Mouse (Mus musculus) embryonic stem cell, embryonic (primary cell): Measurements from ENCODE around the gene C77080.

Experiments
- CTCF ChIA-PET, 4 experiments: fragments of 300-600 bp in 2 of 4; fragments of 350-600 bp in 2 of 4; sonication (Branson Sonifier 250); formaldehyde crosslinking; loops; one replicate each; lab custom pipeline; 2022; ENCODE audit warnings: inconsistent platforms in 2 of 4; lab: Charles Lee
- POLR2A ChIA-PET, 4 experiments: fragments of 300-600 bp in 2 of 4; fragments of 350-600 bp in 2 of 4; sonication (Branson Sonifier 250); formaldehyde crosslinking; loops; one replicate each; lab custom pipeline; 2022; ENCODE audit warnings: antibody characterized with exemption in 4 of 4, inconsistent platforms in 1 of 4; lab: Charles Lee

C77080 gene

GRCm38 (mm10) chr4:129286001-129286682 is 24.9 kb upstream of the C77080 start:
- ChIA-PET CTCF (interaction anchor here in 3 of 4 experiments (0.5 to 3.9 kb wide), 8 partner anchors 10 to 1247 kb away, joined by 3 to 22 read pairs (median 4); no protein-coding TSS in a partner anchor), POLR2A (interaction anchor here in 3 of 4 experiments (0.5 to 27.3 kb wide), 22 partner anchors 9 to 228 kb away, joined by 3 to 320 read pairs (median 4); partner anchors contain the start of genes S100pbp (in 2 of the 3), Yars (in 2 of the 3), Bsdc1 (in 1 of the 3) and Rnf19b (in 1 of the 3))

DNA sequence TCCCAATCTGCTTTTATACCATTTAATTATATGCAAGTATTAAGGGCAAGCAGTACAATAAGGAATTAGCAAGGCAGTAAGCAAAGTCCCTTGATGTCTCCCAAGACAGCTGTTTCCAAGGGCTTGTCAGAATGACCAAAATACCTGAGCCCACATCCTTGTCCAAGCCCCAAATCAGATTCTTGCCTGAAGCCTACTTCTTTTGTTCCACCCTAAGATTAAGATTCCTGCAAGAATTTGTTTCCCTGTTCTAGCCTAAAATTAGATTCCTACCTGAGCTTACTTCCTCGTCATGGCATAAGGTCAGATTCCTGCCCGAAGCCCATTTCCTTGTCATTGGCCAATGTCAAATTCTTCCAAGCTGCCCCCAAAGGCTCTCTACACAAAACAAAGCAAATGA is 23.5 kb upstream of the C77080 start:
- ChIA-PET POLR2A (interaction anchor here in 3 of 4 experiments (0.6 to 27.3 kb wide), 8 partner anchors 9 to 103 kb away, joined by 3 to 320 read pairs (median 3); no protein-coding TSS in a partner anchor), CTCF (interaction anchor here in 2 of 4 experiments (2.5 to 3.9 kb wide), 2 partner anchors 8 to 9 kb away, joined by 9 to 22 read pairs; no protein-coding TSS in a partner anchor)

DNA sequence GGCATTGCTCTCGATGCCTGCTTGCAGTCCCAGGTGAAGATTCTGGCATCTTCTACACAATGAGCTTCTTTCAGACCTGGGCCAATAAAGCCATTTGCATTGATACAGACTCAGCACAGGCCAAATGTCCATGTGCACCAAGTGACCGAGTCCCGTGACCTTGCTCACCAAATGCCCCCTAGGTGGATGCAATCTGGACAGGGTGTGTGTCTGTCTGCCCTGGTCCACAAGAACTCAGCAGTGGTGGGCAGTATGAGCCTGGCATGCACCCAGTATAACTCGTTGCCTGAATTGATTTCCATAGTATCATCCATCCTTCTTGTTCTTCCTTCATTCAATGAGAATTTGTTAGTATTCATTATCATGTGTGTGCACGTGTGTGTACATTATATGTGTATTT is 22.0 kb upstream of the C77080 start:
- CTCF ChIA-PET, result interaction anchor here in 1 of 4 experiments (1.0 kb wide), 1 partner anchor 172 kb away, joined by 3 read pairs; no protein-coding TSS in a partner anchor
- POLR2A ChIA-PET, result interaction anchor here in 2 of 4 experiments (0.9 to 27.3 kb wide), 5 partner anchors 10 to 225 kb away, joined by 3 to 320 read pairs (median 4); partner anchors contain the start of gene Rnf19b (in 1 of the 2)

GRCm38 (mm10) chr4:129282786-129283185 is 21.6 kb upstream of the C77080 start:
- CTCF ChIA-PET, result interaction anchor here in 1 of 4 experiments (1.0 kb wide), 1 partner anchor 172 kb away, joined by 3 read pairs; no protein-coding TSS in a partner anchor
- POLR2A ChIA-PET, result interaction anchor here in 2 of 4 experiments (0.6 to 27.3 kb wide), 7 partner anchors 10 to 434 kb away, joined by 3 to 320 read pairs (median 3); partner anchors contain the start of gene Rnf19b (in 1 of the 2)

DNA sequence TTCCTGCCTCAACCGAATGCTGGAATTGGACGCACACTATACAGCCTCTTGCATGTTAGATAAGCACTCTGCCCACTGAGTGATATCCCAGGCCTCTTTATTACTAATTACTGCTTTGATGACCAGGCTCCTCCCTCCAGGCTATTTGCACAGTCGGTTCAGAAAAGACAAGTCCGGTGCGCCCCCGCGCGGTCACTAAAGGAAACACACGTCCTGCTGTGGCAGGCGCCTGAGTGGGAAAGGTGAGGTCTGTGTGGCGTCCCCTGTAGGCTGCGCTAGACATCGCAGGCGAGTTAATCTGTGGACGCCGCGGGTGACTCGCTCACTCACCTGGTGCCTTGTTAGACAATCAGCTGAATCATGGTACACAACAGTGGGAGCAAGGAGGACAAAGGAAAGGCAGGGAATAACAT is 15.3 kb upstream of the C77080 start:
- ChIA-PET POLR2A (interaction anchor here (0.6 to 53.2 kb wide), 57 partner anchors 9 to 364 kb away, joined by 3 to 2422 read pairs (median 4); partner anchors contain the start of genes C77080 (in 2 of the 4), S100pbp (in 2 of the 4), Yars (in 2 of the 4) and Bsdc1 (in 1 of the 4)), CTCF (interaction anchor here (0.5 to 3.8 kb wide), 81 partner anchors 8 to 332 kb away, joined by 3 to 45 read pairs (median 4); partner anchors contain the start of genes C77080 (in 2 of the 4), Ak2 (in 1 of the 4), Bsdc1 (in 1 of the 4) and Fndc5 (in 1 of the 4))

DNA sequence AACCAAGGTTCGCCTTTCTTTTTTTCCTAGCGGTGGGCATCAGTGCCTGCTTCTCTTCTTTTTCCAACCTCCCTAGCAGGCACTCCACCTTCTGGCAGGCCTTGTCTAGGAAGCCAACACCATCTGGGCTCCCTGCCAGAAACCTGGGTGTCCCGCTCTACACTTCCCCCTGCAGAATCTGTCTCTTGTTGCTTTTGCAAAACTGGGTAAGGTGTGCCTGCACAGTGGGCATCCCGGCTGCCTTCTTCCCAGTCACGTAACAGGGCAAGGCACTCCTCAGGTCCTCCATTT is 11.5 kb upstream of the C77080 start:
- ChIA-PET POLR2A (interaction anchor here in 3 of 4 experiments (0.5 to 53.2 kb wide), 44 partner anchors 8 to 424 kb away, joined by 3 to 2422 read pairs (median 6); partner anchors contain the start of genes C77080 (in 2 of the 3), Rnf19b (in 2 of the 3), S100pbp (in 2 of the 3) and Yars (in 2 of the 3)), CTCF (interaction anchor here (0.7 to 1.9 kb wide), 11 partner anchors 20 to 181 kb away, joined by 3 to 11 read pairs (median 5); no protein-coding TSS in a partner anchor)

DNA sequence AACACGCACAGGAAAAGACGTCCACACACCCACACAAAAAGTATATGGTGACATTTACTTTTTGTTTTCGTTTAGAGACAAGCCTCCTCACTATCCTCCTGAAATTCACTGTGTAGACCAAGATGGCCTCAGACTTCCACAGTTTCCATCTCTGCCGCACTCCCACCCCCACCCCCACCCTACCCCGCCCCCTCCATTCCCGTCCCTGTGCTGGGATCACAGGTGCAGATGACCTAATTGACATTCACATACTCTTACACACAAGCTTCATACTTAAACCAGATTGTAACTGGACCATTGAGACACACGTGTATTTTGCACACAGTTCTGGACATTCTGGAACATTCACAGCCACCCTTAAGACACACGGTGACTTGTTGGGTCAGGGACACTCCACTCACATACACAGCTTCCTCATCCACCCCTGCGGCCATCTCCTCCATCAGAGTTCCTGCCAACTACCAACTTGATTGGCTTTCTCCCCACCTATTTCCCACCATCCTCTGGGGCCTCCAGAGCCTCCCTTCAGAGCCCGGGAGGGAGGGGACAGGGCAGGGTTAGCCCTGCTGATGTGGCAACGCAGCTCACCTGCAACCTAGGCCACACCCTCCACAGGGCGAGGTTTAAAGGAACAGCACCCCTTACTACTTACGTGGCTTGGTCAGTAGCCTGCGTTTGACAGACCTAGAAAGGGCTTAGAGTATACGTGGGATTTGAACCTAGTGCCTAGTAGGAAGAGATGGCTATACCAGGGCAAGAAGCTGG is 11.0 kb upstream of the C77080 start:
- ChIA-PET POLR2A (interaction anchor here in 3 of 4 experiments (0.5 to 53.2 kb wide), 50 partner anchors 9 to 424 kb away, joined by 3 to 2422 read pairs (median 6); partner anchors contain the start of genes C77080 (in 2 of the 3), Rnf19b (in 2 of the 3), S100pbp (in 2 of the 3) and Yars (in 2 of the 3)), CTCF (interaction anchor here (0.5 to 1.8 kb wide), 18 partner anchors 7 to 295 kb away, joined by 3 to 18 read pairs (median 4); no protein-coding TSS in a partner anchor)

DNA sequence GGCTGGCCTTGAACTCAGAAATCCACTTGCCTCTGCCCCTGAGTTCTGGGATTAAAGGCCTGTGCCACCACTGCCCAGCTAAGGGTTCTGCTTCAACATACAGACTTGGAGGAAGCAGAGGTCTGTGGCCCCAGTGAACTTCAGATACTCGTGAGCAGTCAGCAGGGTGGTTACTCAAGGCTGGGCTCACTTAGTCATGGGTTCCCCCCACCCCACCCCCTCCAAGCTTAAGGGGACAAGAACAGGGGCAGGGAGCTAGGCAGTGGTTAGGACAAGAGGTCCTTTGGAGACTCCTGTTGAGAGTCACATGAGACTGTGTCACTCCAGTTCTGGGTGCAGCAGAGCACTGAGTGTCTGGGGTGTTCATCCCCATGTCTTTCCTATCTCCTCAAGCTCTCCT is 7.5 kb upstream of the C77080 start:
- ChIA-PET POLR2A (interaction anchor here (0.6 to 53.2 kb wide), 16 partner anchors 7 to 211 kb away, joined by 3 to 2422 read pairs (median 4); no protein-coding TSS in a partner anchor), CTCF (interaction anchor here in 3 of 4 experiments (0.5 to 1.2 kb wide), 3 partner anchors 8 to 116 kb away, joined by 3 read pairs; no protein-coding TSS in a partner anchor)

GRCm38 (mm10) chr4:129266821-129267220 is 5.6 kb upstream of the C77080 start:
- CTCF ChIA-PET, result interaction anchor here in 3 of 4 experiments (0.6 to 2.3 kb wide), 8 partner anchors 9 to 154 kb away, joined by 3 to 15 read pairs (median 3); partner anchors contain the start of gene Hpca (in 1 of the 3)
- POLR2A ChIA-PET, result interaction anchor here (0.5 to 53.2 kb wide), 25 partner anchors 9 to 209 kb away, joined by 3 to 2422 read pairs (median 7); partner anchors contain the start of genes Rnf19b (in 2 of the 4), Bsdc1 (in 1 of the 4), S100pbp (in 1 of the 4) and Yars (in 1 of the 4)

GRCm38 (mm10) chr4:129266191-129266590 is 5.0 kb upstream of the C77080 start:
- ChIA-PET CTCF (interaction anchor here (0.6 to 2.3 kb wide), 12 partner anchors 10 to 154 kb away, joined by 3 to 15 read pairs (median 3); partner anchors contain the start of gene Hpca (in 1 of the 4)), POLR2A (interaction anchor here (0.5 to 53.2 kb wide), 32 partner anchors 8 to 247 kb away, joined by 3 to 2422 read pairs (median 4); partner anchors contain the start of genes Rnf19b (in 2 of the 4), S100pbp (in 2 of the 4), Yars (in 2 of the 4) and Bsdc1 (in 1 of the 4))

GRCm38 (mm10) chr4:129263225-129264021 is 2.2 kb upstream of the C77080 start:
- POLR2A ChIA-PET, result interaction anchor here (0.5 to 53.2 kb wide), 29 partner anchors 9 to 1391 kb away, joined by 3 to 2422 read pairs (median 4); partner anchors contain the start of genes Bsdc1 (in 1 of the 4), Rnf19b (in 1 of the 4), S100pbp (in 1 of the 4) and Yars (in 1 of the 4)
- CTCF ChIA-PET, result interaction anchor here in 3 of 4 experiments (0.6 to 1.5 kb wide), 6 partner anchors 12 to 192 kb away, joined by 3 to 11 read pairs (median 4); no protein-coding TSS in a partner anchor

DNA sequence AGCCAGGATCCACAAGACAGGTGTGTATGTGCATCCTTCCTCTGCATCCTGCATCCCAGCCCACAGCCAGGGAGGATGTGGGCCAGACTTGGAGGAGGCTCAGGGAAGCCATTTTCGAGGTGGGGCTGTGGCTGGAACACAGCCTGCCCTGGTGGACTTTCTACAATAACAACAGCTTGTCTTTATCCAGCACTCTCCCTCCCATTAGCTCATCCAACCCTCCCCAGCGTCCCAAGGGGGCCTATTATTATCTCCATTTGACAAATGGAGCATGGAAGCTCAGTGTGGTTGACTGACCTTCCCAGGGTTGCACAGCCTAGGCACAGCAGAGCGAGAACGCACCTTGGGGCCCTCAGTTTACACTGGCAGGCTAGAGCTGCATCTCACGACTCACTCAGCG is 526 bp downstream of the C77080 start:
- CTCF ChIA-PET, result interaction anchor here in 3 of 4 experiments (0.9 to 1.5 kb wide), 6 partner anchors 13 to 195 kb away, joined by 3 to 9 read pairs (median 4); no protein-coding TSS in a partner anchor
- POLR2A ChIA-PET, result interaction anchor here in 3 of 4 experiments (0.6 to 53.2 kb wide), 26 partner anchors 9 to 230 kb away, joined by 3 to 2422 read pairs (median 4); partner anchors contain the start of genes S100pbp (in 3 of the 3), Yars (in 3 of the 3), Bsdc1 (in 1 of the 3) and Fam229a (in 1 of the 3)

DNA sequence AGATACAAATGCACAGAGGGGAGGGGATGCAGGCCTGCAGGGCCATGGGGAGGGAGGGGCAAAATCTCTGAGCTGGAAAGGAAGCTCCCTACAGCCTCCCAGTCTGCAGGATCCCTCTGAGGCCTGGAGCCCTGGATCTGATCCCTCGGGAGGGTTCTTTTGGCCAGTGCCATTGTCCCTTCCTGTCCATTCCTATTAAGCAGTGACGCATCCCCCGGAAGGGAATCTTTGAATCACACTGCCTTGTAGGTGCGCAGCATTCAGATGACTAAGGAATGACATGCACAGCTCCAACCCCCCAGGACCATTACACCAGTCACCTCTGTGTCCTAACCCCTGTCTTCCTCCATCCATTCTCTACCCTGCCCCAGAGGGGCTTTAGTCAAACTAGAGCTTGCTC is 2.1 kb downstream of the C77080 start:
- CTCF ChIA-PET, result no interaction called here
- POLR2A ChIA-PET, result interaction anchor here in 3 of 4 experiments (0.6 to 53.2 kb wide), 11 partner anchors 8 to 218 kb away, joined by 3 to 2422 read pairs (median 3); no protein-coding TSS in a partner anchor

- ChIA-PET POLR2A (interaction anchor here (0.6 to 59.8 kb wide), 20 partner anchors 4 to 574 kb away, joined by 3 to 2422 read pairs (median 4); partner anchors contain the start of genes C77080 (in 1 of the 4), Rnf19b (in 1 of the 4), S100pbp (in 1 of the 4) and Txlna (in 1 of the 4)), CTCF (interaction anchor here in 2 of 4 experiments (0.6 to 1.2 kb wide), 3 partner anchors 18 to 39 kb away, joined by 3 to 4 read pairs (median 3); no protein-coding TSS in a partner anchor)
Measured at GRCm38 (mm10) chr4:129256450-129257380, 4.5 kb downstream of the C77080 start.
